ENCODE assay signal across 10 mouse cellular contexts in genomic region chr9:57637272-57637671, GRCm38 (mm10). TPM values are rescaled to one million over a fixed set of nuclear protein-coding genes. Genes with fewer than 3 reads are reported as not detected.
A peak's percentile ranks its signal among the peaks of the same experiment; 100 is the strongest.
DNase-seq lines count a peak whose midpoint lies in the region; ATAC-seq lines count a peak whose summit lies in the region.
"Had no signal": no experiment of that assay in that cellular context is flagged by ENCODE, and none has a peak within 500 bp of the region (broad histone marks: within the 10 kb centered on the region; RNA-seq: fewer than 3 reads in every experiment).

No protein-coding gene starts in this region.

- 41% methylated on average over 3 of the region's 3 CpGs for WGBS in heart, embryonic 12.5 days
- WGBS in midbrain, embryonic 15.5 days = 67% methylated on average over 3 of the region's 3 CpGs
- WGBS in midbrain, embryonic 11.5 days = 72% methylated on average over 3 of the region's 3 CpGs
- WGBS in intestine, embryonic 15.5 days = 66% methylated on average over 3 of the region's 3 CpGs
- 66% methylated on average over 3 of the region's 3 CpGs for WGBS in stomach, embryonic 14.5 days

- no peak for DNase-seq in heart, postnatal 10 days
- no peak for DNase-seq in midbrain, embryonic 11.5 days (ENCODE audit: low spot score, missing footprints)
- DNase-seq in cerebellum, postnatal 4 days (ENCODE audit: low spot score in 2 of 2) = no peak
- no peak for DNase-seq in lung, postnatal 4 days

- H3K27ac ChIP-seq in heart, embryonic 12.5 days (ENCODE audit: poor library complexity, severe bottlenecking) = peak overlapping the region; percentile 87
- H3K27ac ChIP-seq in midbrain, embryonic 15.5 days = 0 out of 2 replicates have a peak overlapping the region, but pooled peaks have one; percentile 5
- no peak overlapping the region; the same call in 1 of the 2 replicates for H3K27ac ChIP-seq in midbrain, embryonic 11.5 days (ENCODE audit: low read depth, low read length)
- H3K27ac ChIP-seq in intestine, embryonic 15.5 days = peak overlapping the region; percentile 89
- H3K27ac ChIP-seq in stomach, embryonic 14.5 days (ENCODE audit: low read length) = peak overlapping the region; percentile 87

- no peak overlapping the region for H3K4me3 ChIP-seq in heart, embryonic 12.5 days
- no peak overlapping the region for H3K4me3 ChIP-seq in midbrain, embryonic 15.5 days
- H3K4me3 ChIP-seq in midbrain, embryonic 11.5 days (ENCODE audit: low read depth, low read length) = no peak overlapping the region
- no peak overlapping the region for H3K4me3 ChIP-seq in intestine, embryonic 15.5 days (replicated peaks)
- no peak overlapping the region for H3K4me3 ChIP-seq in stomach, embryonic 14.5 days (ENCODE audit: low read depth, low read length)

- intact Hi-C loops in heart, postnatal 10 days (cut with DNase I) = no loop called here

- H3K27me3 ChIP-seq in heart, embryonic 12.5 days (replicated peaks) = no peaks in the 10 kb centered on the region
- H3K27me3 ChIP-seq in midbrain, embryonic 15.5 days (replicated peaks) = no peaks in the 10 kb centered on the region
- H3K27me3 ChIP-seq in midbrain, embryonic 11.5 days (ENCODE audit: control insufficient read depth, insufficient read depth, low read length) = no peaks in the 10 kb centered on the region
- H3K27me3 ChIP-seq in intestine, embryonic 15.5 days (replicated peaks) = no peaks in the 10 kb centered on the region
- H3K27me3 ChIP-seq in stomach, embryonic 14.5 days (ENCODE audit: control insufficient read depth, insufficient read depth, low read length) = no peaks in the 10 kb centered on the region

- no peaks in the 10 kb centered on the region for H3K9me3 ChIP-seq in heart, embryonic 12.5 days (replicated peaks)
- H3K9me3 ChIP-seq in midbrain, embryonic 15.5 days = no peaks in the 10 kb centered on the region
- no peaks in the 10 kb centered on the region for H3K9me3 ChIP-seq in midbrain, embryonic 11.5 days (ENCODE audit: control insufficient read depth, low read length)
- H3K9me3 ChIP-seq in intestine, embryonic 15.5 days = no peaks in the 10 kb centered on the region
- H3K9me3 ChIP-seq in stomach, embryonic 14.5 days (ENCODE audit: control insufficient read depth, low read depth, low read length) = no peaks in the 10 kb centered on the region

- ATAC-seq in heart, embryonic 12.5 days (ENCODE audit: insufficient number of reproducible peaks, low FRiP score) = no peak
- no peak for ATAC-seq in midbrain, embryonic 15.5 days (replicated peaks)
- ATAC-seq in midbrain, embryonic 11.5 days (ENCODE audit: low FRiP score) = no peak
- ATAC-seq in intestine, embryonic 15.5 days = no peak
- ATAC-seq in stomach, embryonic 14.5 days (ENCODE audit: insufficient number of reproducible peaks, insufficient read depth, low FRiP score, low read depth) = 0 out of 2 replicates have a peak, but pooled peaks have one; percentile 3

- peaks cover 2% of the 10 kb centered on the region; the same call in 1 of the 2 replicates for H3K36me3 ChIP-seq in heart, embryonic 12.5 days
- H3K36me3 ChIP-seq in midbrain, embryonic 15.5 days (replicated peaks) = no peaks in the 10 kb centered on the region
- H3K36me3 ChIP-seq in midbrain, embryonic 11.5 days (ENCODE audit: control insufficient read depth, insufficient read depth, low read length) = no peaks in the 10 kb centered on the region
- H3K36me3 ChIP-seq in intestine, embryonic 15.5 days = no peaks in the 10 kb centered on the region
- no peaks in the 10 kb centered on the region; the same call in 1 of the 2 replicates for H3K36me3 ChIP-seq in stomach, embryonic 14.5 days (ENCODE audit: control insufficient read depth, insufficient read depth, low read length)

- peak overlapping the region; percentile 36 for H3K4me2 ChIP-seq in heart, embryonic 12.5 days
- no peak overlapping the region for H3K4me2 ChIP-seq in midbrain, embryonic 15.5 days
- H3K4me2 ChIP-seq in midbrain, embryonic 11.5 days = no peak overlapping the region
- H3K4me2 ChIP-seq in intestine, embryonic 15.5 days (replicated peaks) = peak overlapping the region; percentile 66
- H3K4me2 ChIP-seq in stomach, embryonic 14.5 days (replicated peaks; ENCODE audit: low read depth, low read length) = peak overlapping the region; percentile 41; the same call in 1 of the 2 replicates

- H3K4me1 ChIP-seq in heart, embryonic 12.5 days (replicated peaks) = peaks cover 83% of the 10 kb centered on the region
- H3K4me1 ChIP-seq in midbrain, embryonic 15.5 days = peaks cover 63% of the 10 kb centered on the region
- peaks cover 29% of the 10 kb centered on the region for H3K4me1 ChIP-seq in midbrain, embryonic 11.5 days (ENCODE audit: control insufficient read depth, insufficient read depth, low read length)
- H3K4me1 ChIP-seq in intestine, embryonic 15.5 days (replicated peaks) = peaks cover 73% of the 10 kb centered on the region
- H3K4me1 ChIP-seq in stomach, embryonic 14.5 days (ENCODE audit: control insufficient read depth, insufficient read depth, low read length) = peaks cover 52% of the 10 kb centered on the region

- peak overlapping the region; percentile 57; the same call in 1 of the 2 replicates for H3K9ac ChIP-seq in heart, embryonic 12.5 days
- H3K9ac ChIP-seq in midbrain, embryonic 15.5 days = no peak overlapping the region
- no peak overlapping the region for H3K9ac ChIP-seq in midbrain, embryonic 11.5 days (ENCODE audit: low read length)
- 0 out of 2 replicates have a peak overlapping the region, but pooled peaks have one; percentile 32 for H3K9ac ChIP-seq in intestine, embryonic 15.5 days
- no peak overlapping the region for H3K9ac ChIP-seq in stomach, embryonic 14.5 days (replicated peaks; ENCODE audit: low read depth, low read length)

RNA-seq across cellular contexts. Expression of gene Csk, which starts 16.2 kb away (rescaled TPM):
- polyA plus RNA-seq in heart, embryonic 12.5 days (2016; fragmentation: Nextera tagmentation; extraction: Ambion mirVana) = 16.4 TPM in 2 replicates
- 10 to 100 TPM; 35.9 to 44.5 TPM for total RNA-seq in heart, postnatal 10 days (2021)
- 36.8 and 39.9 TPM in 2 replicates for polyA plus RNA-seq in midbrain, embryonic 15.5 days (2015; fragmentation: Nextera tagmentation; extraction: Ambion mirVana)
- polyA plus RNA-seq in midbrain, embryonic 11.5 days (2014; fragmentation: Nextera tagmentation; extraction: Ambion mirVana) = 29.2 and 32.3 TPM in 2 replicates
- 29.0 and 31.4 TPM in 2 replicates for polyA plus RNA-seq in intestine, embryonic 15.5 days (2015; fragmentation: Nextera tagmentation; extraction: Ambion mirVana)
- 29.1 and 30.9 TPM in 2 replicates for polyA plus RNA-seq in stomach, embryonic 14.5 days (2014; fragmentation: Nextera tagmentation; extraction: Ambion mirVana)

RNA-seq across cellular contexts. Expression of gene Lman1l, which starts 16.7 kb away (rescaled TPM):
- polyA plus RNA-seq in heart, embryonic 12.5 days (2016; fragmentation: Nextera tagmentation; extraction: Ambion mirVana) = not detected in 2 replicates
- total RNA-seq in heart, postnatal 10 days (2021) = not detected
- polyA plus RNA-seq in midbrain, embryonic 15.5 days (2015; fragmentation: Nextera tagmentation; extraction: Ambion mirVana) = not detected in 2 replicates
- 0.08 TPM in 1 of 2 replicates, not detected in the other for polyA plus RNA-seq in midbrain, embryonic 11.5 days (2014; fragmentation: Nextera tagmentation; extraction: Ambion mirVana)
- not detected in 2 replicates for polyA plus RNA-seq in intestine, embryonic 15.5 days (2015; fragmentation: Nextera tagmentation; extraction: Ambion mirVana)
- not detected in 2 replicates for polyA plus RNA-seq in stomach, embryonic 14.5 days (2014; fragmentation: Nextera tagmentation; extraction: Ambion mirVana)
- total RNA-seq: adrenal gland, adult 18-20 months had no signal

RNA-seq across cellular contexts. Expression of gene Cplx3, which starts 31.2 kb away (rescaled TPM):
- polyA plus RNA-seq in heart, embryonic 12.5 days (2016; fragmentation: Nextera tagmentation; extraction: Ambion mirVana) = not detected in 2 replicates
- not detected for total RNA-seq in heart, postnatal 10 days (2021)
- polyA plus RNA-seq in midbrain, embryonic 15.5 days (2015; fragmentation: Nextera tagmentation; extraction: Ambion mirVana) = 0.63 and 1.5 TPM in 2 replicates
- polyA plus RNA-seq in midbrain, embryonic 11.5 days (2014; fragmentation: Nextera tagmentation; extraction: Ambion mirVana) = 3.0 and 3.1 TPM in 2 replicates
- not detected in 2 replicates for polyA plus RNA-seq in intestine, embryonic 15.5 days (2015; fragmentation: Nextera tagmentation; extraction: Ambion mirVana)
- not detected in 2 replicates for polyA plus RNA-seq in stomach, embryonic 14.5 days (2014; fragmentation: Nextera tagmentation; extraction: Ambion mirVana)
- total RNA-seq: adrenal gland, adult 18-20 months had no signal
- polyA plus RNA-seq: large intestine, adult 2 months had no signal

RNA-seq across cellular contexts. Expression of gene Cyp1a2, which starts 46.2 kb away (rescaled TPM):
- not detected in 2 replicates for polyA plus RNA-seq in heart, embryonic 12.5 days (2016; fragmentation: Nextera tagmentation; extraction: Ambion mirVana)
- not detected for total RNA-seq in heart, postnatal 10 days (2021)
- polyA plus RNA-seq in midbrain, embryonic 15.5 days (2015; fragmentation: Nextera tagmentation; extraction: Ambion mirVana) = not detected in 2 replicates
- polyA plus RNA-seq in midbrain, embryonic 11.5 days (2014; fragmentation: Nextera tagmentation; extraction: Ambion mirVana) = not detected in 2 replicates
- not detected in 2 replicates for polyA plus RNA-seq in intestine, embryonic 15.5 days (2015; fragmentation: Nextera tagmentation; extraction: Ambion mirVana)
- polyA plus RNA-seq in stomach, embryonic 14.5 days (2014; fragmentation: Nextera tagmentation; extraction: Ambion mirVana) = not detected in 2 replicates
- polyA plus RNA-seq: large intestine, adult 2 months had no signal

RNA-seq across cellular contexts. Expression of gene Ulk3, which starts 48.0 kb away (rescaled TPM):
- 18.1 and 19.5 TPM in 2 replicates for polyA plus RNA-seq in heart, embryonic 12.5 days (2016; fragmentation: Nextera tagmentation; extraction: Ambion mirVana)
- total RNA-seq in heart, postnatal 10 days (2021) = 10 to 100 TPM in 1 of 2 experiments, 1 to 10 TPM in 1; 8.3 to 10.1 TPM
- polyA plus RNA-seq in midbrain, embryonic 15.5 days (2015; fragmentation: Nextera tagmentation; extraction: Ambion mirVana) = 35.4 and 39.0 TPM in 2 replicates
- 7.3 and 8.1 TPM in 2 replicates for polyA plus RNA-seq in midbrain, embryonic 11.5 days (2014; fragmentation: Nextera tagmentation; extraction: Ambion mirVana)
- 16.3 and 20.4 TPM in 2 replicates for polyA plus RNA-seq in intestine, embryonic 15.5 days (2015; fragmentation: Nextera tagmentation; extraction: Ambion mirVana)
- polyA plus RNA-seq in stomach, embryonic 14.5 days (2014; fragmentation: Nextera tagmentation; extraction: Ambion mirVana) = 14.4 and 15.3 TPM in 2 replicates

Comparison
In these comparisons a context has a peak if more than half of its experiments do, and no peak if none do; other contexts are left out.
1. H3K4me2 ChIP-seq: peak in heart, embryonic 12.5 days (single experiment), intestine, embryonic 15.5 days (single experiment) and stomach, embryonic 14.5 days (single experiment); none in midbrain, embryonic 15.5 days (single experiment) and midbrain, embryonic 11.5 days (single experiment).
2. H3K9ac ChIP-seq: peak in heart, embryonic 12.5 days (single experiment) and intestine, embryonic 15.5 days (single experiment); none in midbrain, embryonic 15.5 days (single experiment), midbrain, embryonic 11.5 days (single experiment) and stomach, embryonic 14.5 days (single experiment).